16 mouse cellular contexts compared by ENCODE assay signal in the genomic region with DNA sequence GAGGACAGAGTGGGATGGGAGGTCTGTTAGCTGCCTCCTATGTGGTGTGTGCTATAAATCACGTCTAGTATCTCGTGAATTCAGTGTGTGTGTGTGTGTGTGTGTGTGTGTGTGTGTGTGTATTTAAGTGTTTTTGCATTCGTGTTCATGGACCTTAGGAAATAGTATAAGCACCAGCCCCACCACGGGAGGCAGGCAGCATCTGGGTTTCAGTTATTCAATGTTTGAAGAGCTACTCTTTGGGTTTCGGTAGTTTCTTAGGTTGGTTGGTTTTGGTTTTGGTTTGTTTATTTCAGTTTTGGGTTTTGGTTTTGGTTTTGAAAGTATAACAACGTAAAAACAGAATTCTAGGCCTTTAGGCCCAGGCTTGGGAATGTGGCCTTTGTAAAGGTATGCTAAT.
DNase-seq lines count a peak whose midpoint lies in the region.
"Had no signal": no experiment of that assay in that cellular context is flagged by ENCODE, and none has a peak within 500 bp of the region (broad histone marks: within the 10 kb centered on the region; RNA-seq: fewer than 3 reads in every experiment).

No protein-coding gene starts in this region.

- peak; percentile 24 for DNase-seq in CD4-positive helper T cell, adult 2 months (ENCODE audit: low read depth, low spot score)
- peak; percentile 25 for DNase-seq in CD4-positive, CD25-positive, alpha-beta regulatory T cell, adult 2 months (ENCODE audit: low read depth, low spot score)
- peak; percentile 29 for DNase-seq in R1 (ENCODE audit: low read depth, low spot score)
- peak; percentile 57 for DNase-seq in induced T-regulatory cell, adult 2 months (ENCODE audit: low read depth)
- DNase-seq in B cell, adult 2 months: no peak
- DNase-seq in urinary bladder, postnatal 36 days (ENCODE audit: low spot score in 2 of 2): no peak
- DNase-seq in cerebellum, adult 18-20 months: no peak
- DNase-seq: adrenal gland, postnatal 10 days; cerebellum, adult 11 months; cerebellum, adult 8-10 months; cerebellum, postnatal 10 days; cerebellum, postnatal 36 days; embryo, embryonic 11 days; gastrocnemius, postnatal 25 days; heart, adult 2 months; kidney, adult 8-10 months had no signal

Comparison
In these comparisons a context has a peak if more than half of its experiments do, and no peak if none do; other contexts are left out.
1. DNase-seq: peak in CD4-positive helper T cell, adult 2 months (single experiment), CD4-positive, CD25-positive, alpha-beta regulatory T cell, adult 2 months (single experiment), R1 (single experiment) and induced T-regulatory cell, adult 2 months (single experiment); none in B cell, adult 2 months (0 of 2), urinary bladder, postnatal 36 days (0 of 2) and cerebellum, adult 18-20 months (0 of 2).